ENCODE assay signal across 16 mouse cellular contexts in genomic region chr2:94680096-94680765, GRCm38 (mm10).
"Had no signal": no experiment of that assay in that cellular context is flagged by ENCODE, and none has a peak within 500 bp of the region (broad histone marks: within the 10 kb centered on the region; RNA-seq: fewer than 3 reads in every experiment).

No protein-coding gene starts in this region.

- H3K4me1 ChIP-seq: liver, embryonic 12.5 days; liver, embryonic 15.5 days; megakaryocyte, embryonic 14.5 days; midbrain, embryonic 10.5 days; midbrain, embryonic 13.5 days had no signal

- ATAC-seq: intestine, embryonic 16.5 days; liver, embryonic 12.5 days; midbrain, embryonic 13.5 days; midbrain, embryonic 16.5 days had no signal

- H3K27ac ChIP-seq: liver, embryonic 12.5 days; liver, embryonic 15.5 days; midbrain, embryonic 10.5 days; midbrain, embryonic 13.5 days had no signal

- H3K9me3 ChIP-seq: liver, embryonic 15.5 days; midbrain, embryonic 10.5 days; midbrain, embryonic 13.5 days had no signal

- H3K9ac ChIP-seq: liver, embryonic 12.5 days; liver, embryonic 15.5 days; midbrain, embryonic 13.5 days had no signal

- H3K4me2 ChIP-seq: liver, embryonic 12.5 days; liver, embryonic 15.5 days; midbrain, embryonic 13.5 days had no signal

- H3K27me3 ChIP-seq: liver, embryonic 12.5 days; liver, embryonic 15.5 days; megakaryocyte, embryonic 14.5 days; midbrain, embryonic 13.5 days had no signal

- DNase-seq: kidney, adult 18-20 months; kidney, adult 9 months; kidney, postnatal 14 days; kidney, postnatal 4 days; liver; lung, adult 18-20 months; lung, postnatal 10 days; thymus, postnatal 25 days had no signal

- H3K36me3 ChIP-seq: liver, embryonic 12.5 days; liver, embryonic 15.5 days; midbrain, embryonic 10.5 days; midbrain, embryonic 13.5 days had no signal

- H3K4me3 ChIP-seq: liver, embryonic 12.5 days; liver, embryonic 15.5 days; megakaryocyte, embryonic 14.5 days; midbrain, embryonic 10.5 days; midbrain, embryonic 13.5 days; myocyte had no signal
